Mouse (Mus musculus) hindbrain, embryonic 13.5 days (tissue): ENCODE results near the gene Tmco2. TPM values are rescaled to one million over a fixed set of nuclear protein-coding genes. Genes with fewer than 3 reads are reported as not detected.
"Not testable (repeated sequence)": the region's sequence is repeated elsewhere in the genome, so short reads cannot be mapped to it uniquely, and the experiment has no call there.

Experiments used
- ATAC-seq: fragments of 200-750 bp; cut with Nextera tagmentation; 2 replicates; pipeline ENCODE4 v1.8.0; 2017; ENCODE audit warnings: moderate TSS enrichment; ENCODE audit not compliant: low FRiP score
- H3K27ac ChIP-seq: fragments of 300-500 bp; sonication (generic); 2 replicates; pipeline ENCODE4 v1.5.1; 2015; ENCODE audit warnings: inconsistent platforms, mild to moderate bottlenecking, moderate library complexity
- H3K27me3 ChIP-seq: fragments of 300-500 bp; sonication (generic); 2 replicates; pipeline ENCODE4 v1.6.1; 2015; ENCODE audit warnings: mild to moderate bottlenecking, inconsistent platforms
- H3K36me3 ChIP-seq: fragments of 300-500 bp; sonication (generic); 2 replicates; pipeline ENCODE4 v1.6.1; 2015; ENCODE audit warnings: mild to moderate bottlenecking, inconsistent platforms
- H3K4me1 ChIP-seq: fragments of 300-500 bp; sonication (generic); replicated peaks from 2 replicates; pipeline ENCODE4 v1.6.1; 2015; ENCODE audit warnings: inconsistent platforms
- H3K4me2 ChIP-seq: fragments of 300-500 bp; sonication (generic); 2 replicates; pipeline ENCODE4 v1.6.1; 2015; ENCODE audit warnings: inconsistent platforms, mild to moderate bottlenecking, moderate library complexity
- H3K4me3 ChIP-seq: fragments of 300-500 bp; sonication (generic); 2 replicates; pipeline ENCODE4 v1.5.1; 2015; ENCODE audit warnings: mild to moderate bottlenecking, inconsistent platforms
- H3K9ac ChIP-seq: fragments of 300-500 bp; sonication (generic); 2 replicates; pipeline ENCODE4 v1.6.1; 2015; ENCODE audit warnings: mild to moderate bottlenecking, inconsistent platforms
- H3K9me3 ChIP-seq: fragments of 300-500 bp; sonication (generic); 2 replicates; pipeline ENCODE4 v1.6.1; 2016; ENCODE audit warnings: inconsistent platforms
- WGBS: fragments of 180-500 bp; shearing (Covaris S2); methylation state at CpG from one replicate; pipeline ENCODE4 v1.1.7; 2015; 5-methylcytosine and 5-hydroxymethylcytosine counted together
- polyA plus RNA-seq: library from polyadenylated mRNA; unstranded; fragments of >200 nt; fragmentation: Nextera tagmentation; extraction: Ambion mirVana; gene quantifications from 2 replicates; pipeline ENCODE4 v1.2.1, GENCODE M21; 2015

Gene Tmco2
- polyA plus RNA-seq: not detected in 2 replicates

DNA sequence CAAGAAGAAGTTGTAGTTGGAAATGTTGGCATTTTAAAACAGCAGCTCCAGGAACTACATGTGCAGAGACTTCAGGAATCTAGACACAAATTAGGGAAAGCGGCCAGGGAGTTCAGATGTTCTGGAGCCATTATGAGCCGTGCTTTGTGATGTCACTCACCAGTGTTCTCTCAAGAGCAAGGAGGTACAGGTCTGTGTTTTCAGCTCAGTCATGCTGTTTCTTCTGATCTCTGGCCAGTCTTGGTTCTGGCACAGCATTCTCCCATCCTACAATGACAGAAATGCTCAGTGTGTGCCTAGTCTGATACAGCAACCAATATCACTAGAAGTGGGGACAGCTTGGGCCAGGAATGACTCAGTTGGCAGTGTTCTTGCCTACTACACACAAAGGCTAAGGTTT is at the start of gene Tmco2:
Tmco2 (minus strand) TSS at position 101 of the 400 bp plus-strand sequence.
- Histone ChIP-seq H3K4me1 (no peaks in the 10 kb centered on the region), H3K27ac (no peak within 1 kb of the TSS), H3K4me2 (no peak within 1 kb of the TSS), H3K36me3 (no peaks in the 10 kb centered on the region), H3K9ac (no peak within 1 kb of the TSS), H3K4me3 (no peak within 1 kb of the TSS), H3K27me3 (no peaks in the 10 kb centered on the region), H3K9me3 (no peaks in the 10 kb centered on the region)
- WGBS: 91% methylated on average over 2 of the region's 2 CpGs
- no peak for ATAC-seq

- Histone ChIP-seq H3K9ac (no peak overlapping the region), H3K4me3 (no peak overlapping the region), H3K36me3 (no peaks in the 10 kb centered on the region), H3K27me3 (no peaks in the 10 kb centered on the region), H3K27ac (no peak overlapping the region), H3K4me2 (no peak overlapping the region), H3K4me1 (0 out of 2 replicates have a peak, but pooled peaks cover 3% of the 10 kb centered on the region), H3K9me3 (no peaks in the 10 kb centered on the region)
- 82% methylated on average over 4 of the region's 4 CpGs for WGBS
- no peak for ATAC-seq
These were observed 5.7 kb downstream of the Tmco2 start for GRCm38 (mm10) chr4:121103304-121103703.

GRCm38 (mm10) chr4:121097650-121098378 is 11.2 kb downstream of the Tmco2 start, which contains the start of gene Zmpste24:
Gene Zmpste24 (minus strand): TSS chr4:121098241.
- Histone ChIP-seq H3K27ac (peak within 1 kb of the TSS; percentile 72), H3K36me3 (peaks cover 25% of the 10 kb centered on the region), H3K4me2 (peak within 1 kb of the TSS; percentile 66), H3K9me3 (no peaks in the 10 kb centered on the region), H3K27me3 (no peaks in the 10 kb centered on the region), H3K4me1 (peaks cover 17% of the 10 kb centered on the region), H3K4me3 (peak within 1 kb of the TSS; percentile 86), H3K9ac (peak within 1 kb of the TSS; percentile 86)
- WGBS: under 1% methylated on average over 39 of the region's 39 CpGs
- peak; percentile 94 for ATAC-seq

- no peaks in the 10 kb centered on the region for H3K27me3 ChIP-seq
- no peaks in the 10 kb centered on the region for H3K9me3 ChIP-seq
- no peak overlapping the region for H3K9ac ChIP-seq
- H3K36me3 ChIP-seq: peaks cover 75% of the 10 kb centered on the region
- 93% methylated on average over 4 of the region's 4 CpGs for WGBS
- ATAC-seq: no peak
- no peak overlapping the region for H3K4me2 ChIP-seq
- H3K27ac ChIP-seq: no peak overlapping the region
- no peaks in the 10 kb centered on the region for H3K4me1 ChIP-seq
- no peak overlapping the region for H3K4me3 ChIP-seq
These were observed 18.8 kb downstream of the Tmco2 start for GRCm38 (mm10) chr4:121090211-121090610.

GRCm38 (mm10) chr4:121088696-121089095 is 20.3 kb downstream of the Tmco2 start:
- no peaks in the 10 kb centered on the region for H3K4me1 ChIP-seq
- H3K27ac ChIP-seq: no peak overlapping the region
- H3K36me3 ChIP-seq: peaks cover 72% of the 10 kb centered on the region
- no peak overlapping the region for H3K4me2 ChIP-seq
- 94% methylated on average over 2 of the region's 2 CpGs for WGBS
- H3K27me3 ChIP-seq: no peaks in the 10 kb centered on the region
- H3K4me3 ChIP-seq: no peak overlapping the region
- no peak overlapping the region for H3K9ac ChIP-seq
- no peak for ATAC-seq
- H3K9me3 ChIP-seq: no peaks in the 10 kb centered on the region

DNA sequence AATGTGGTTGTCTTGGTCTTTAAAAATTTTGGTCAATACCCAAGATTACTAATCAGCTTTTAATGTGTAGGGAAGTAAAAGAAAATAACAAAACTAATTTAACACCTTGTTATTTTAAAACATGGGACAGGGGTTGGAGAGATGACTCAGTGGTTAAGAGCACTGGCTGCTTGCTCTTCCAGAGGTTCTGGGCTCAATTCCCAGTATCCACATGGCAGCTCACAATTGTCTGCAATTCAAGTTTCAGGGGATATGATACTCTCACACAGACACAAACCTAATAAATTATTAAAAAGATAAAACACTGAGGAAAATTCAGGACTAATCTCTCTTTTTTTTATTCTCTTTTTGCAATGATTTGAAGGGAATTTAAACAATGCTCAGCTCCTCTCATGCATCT is 24.5 kb downstream of the Tmco2 start:
- H3K9ac ChIP-seq: no peak overlapping the region
- H3K4me1 ChIP-seq: no peaks in the 10 kb centered on the region
- ATAC-seq: no peak
- H3K27me3 ChIP-seq: no peaks in the 10 kb centered on the region
- H3K4me3 ChIP-seq: no peak overlapping the region
- H3K27ac ChIP-seq: no peak overlapping the region
- H3K4me2 ChIP-seq: no peak overlapping the region
- peaks cover 75% of the 10 kb centered on the region for H3K36me3 ChIP-seq
- H3K9me3 ChIP-seq: no peaks in the 10 kb centered on the region

GRCm38 (mm10) chr4:121080395-121080794 is 28.6 kb downstream of the Tmco2 start:
- H3K36me3 ChIP-seq: peaks cover 83% of the 10 kb centered on the region
- no peaks in the 10 kb centered on the region for H3K4me1 ChIP-seq
- ATAC-seq: no peak
- no peak overlapping the region for H3K4me2 ChIP-seq
- H3K9me3 ChIP-seq: no peaks in the 10 kb centered on the region
- H3K4me3 ChIP-seq: no peak overlapping the region
- no peaks in the 10 kb centered on the region for H3K27me3 ChIP-seq
- no peak overlapping the region for H3K9ac ChIP-seq
- H3K27ac ChIP-seq: no peak overlapping the region
- 72% methylated on average over 1 of the region's 1 CpGs for WGBS

DNA sequence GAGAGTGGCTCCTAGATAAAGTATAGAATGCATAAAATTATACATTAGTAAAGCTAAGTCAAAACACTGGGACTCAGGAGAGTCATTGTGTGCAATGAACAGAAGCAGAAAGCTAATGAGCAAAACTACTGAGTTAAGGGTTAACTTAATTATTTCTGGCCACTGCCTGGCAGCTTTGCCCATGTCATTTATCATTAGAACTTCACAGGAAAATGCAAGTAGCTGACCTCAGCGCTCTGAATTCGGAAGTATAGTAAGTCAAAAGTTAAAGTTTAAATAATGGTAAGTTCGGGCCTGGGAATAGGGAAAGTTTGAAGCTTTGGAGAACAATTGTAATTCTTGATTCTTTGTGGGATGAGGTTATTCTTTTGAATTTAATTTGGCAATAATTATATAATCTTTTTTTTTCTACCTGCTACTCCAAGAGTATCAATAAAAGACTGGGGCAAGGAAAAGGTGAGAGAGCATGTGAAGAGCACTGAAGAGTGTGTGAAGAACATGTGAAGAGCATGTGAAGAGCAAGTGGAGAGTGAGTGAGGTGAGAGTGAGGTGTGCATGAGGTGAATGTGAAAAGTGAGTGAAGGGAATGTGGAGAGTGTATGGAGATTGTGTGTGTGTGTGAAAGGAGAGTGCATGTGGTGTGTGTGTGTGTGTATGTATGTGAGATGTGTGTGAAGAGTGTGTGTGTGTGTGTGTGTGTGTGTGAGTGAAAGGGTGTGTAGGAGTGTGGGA is 30.9 kb downstream of the Tmco2 start:
- no peaks in the 10 kb centered on the region for H3K4me1 ChIP-seq
- H3K27ac ChIP-seq: no peak overlapping the region
- no peak overlapping the region for H3K9ac ChIP-seq
- no peak overlapping the region for H3K4me2 ChIP-seq
- 52% methylated on average over 3 of the region's 3 CpGs for WGBS
- ATAC-seq: no peak
- H3K4me3 ChIP-seq: no peak overlapping the region
- H3K9me3 ChIP-seq: no peaks in the 10 kb centered on the region
- no peaks in the 10 kb centered on the region for H3K27me3 ChIP-seq
- H3K36me3 ChIP-seq: peaks cover 83% of the 10 kb centered on the region

- Histone ChIP-seq H3K4me2 (no peak overlapping the region), H3K27me3 (no peaks in the 10 kb centered on the region), H3K9ac (no peak overlapping the region), H3K9me3 (no peaks in the 10 kb centered on the region), H3K4me1 (no peaks in the 10 kb centered on the region), H3K27ac (no peak overlapping the region), H3K36me3 (peaks cover 69% of the 10 kb centered on the region), H3K4me3 (no peak overlapping the region)
- ATAC-seq: no peak
- WGBS: 85% methylated on average over 4 of the region's 4 CpGs
These were observed 34.8 kb downstream of the Tmco2 start for GRCm38 (mm10) chr4:121074250-121074649.

DNA sequence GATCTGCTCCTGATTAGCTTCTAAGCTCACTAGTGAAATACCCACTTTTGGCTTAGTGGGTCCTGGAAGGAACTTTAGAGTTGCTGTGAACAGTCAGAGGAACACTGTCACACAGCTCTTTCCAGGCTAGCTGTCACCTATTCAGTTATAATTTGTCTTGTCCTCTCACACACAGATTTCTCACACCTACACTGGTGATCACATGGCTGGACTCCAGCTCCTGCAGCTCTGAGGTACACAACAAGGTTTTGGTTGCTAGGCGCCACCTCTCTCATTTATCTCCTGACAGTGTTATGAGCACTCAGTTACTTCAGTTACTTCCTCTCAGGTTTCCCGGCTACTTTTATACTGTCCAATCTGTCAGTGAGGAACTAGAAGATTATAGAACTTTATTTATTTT is 43.7 kb downstream of the Tmco2 start:
- Histone ChIP-seq H3K9me3 (no peaks in the 10 kb centered on the region), H3K27ac (no peak overlapping the region), H3K27me3 (no peaks in the 10 kb centered on the region), H3K36me3 (peaks cover 81% of the 10 kb centered on the region), H3K4me3 (no peak overlapping the region), H3K4me2 (no peak overlapping the region), H3K4me1 (no peaks in the 10 kb centered on the region), H3K9ac (no peak overlapping the region)
- WGBS: 87% methylated on average over 2 of the region's 2 CpGs
- ATAC-seq: no peak

- not testable (repeated sequence) for H3K4me2 ChIP-seq, H3K4me1 ChIP-seq, H3K27ac ChIP-seq, H3K9me3 ChIP-seq, ATAC-seq, H3K4me3 ChIP-seq, H3K9ac ChIP-seq, H3K27me3 ChIP-seq
- 89% methylated on average over 10 of the region's 10 CpGs for WGBS
- peaks cover 57% of the 10 kb centered on the region for H3K36me3 ChIP-seq
These were observed 49.8 kb downstream of the Tmco2 start for GRCm38 (mm10) chr4:121059218-121059617.

DNA sequence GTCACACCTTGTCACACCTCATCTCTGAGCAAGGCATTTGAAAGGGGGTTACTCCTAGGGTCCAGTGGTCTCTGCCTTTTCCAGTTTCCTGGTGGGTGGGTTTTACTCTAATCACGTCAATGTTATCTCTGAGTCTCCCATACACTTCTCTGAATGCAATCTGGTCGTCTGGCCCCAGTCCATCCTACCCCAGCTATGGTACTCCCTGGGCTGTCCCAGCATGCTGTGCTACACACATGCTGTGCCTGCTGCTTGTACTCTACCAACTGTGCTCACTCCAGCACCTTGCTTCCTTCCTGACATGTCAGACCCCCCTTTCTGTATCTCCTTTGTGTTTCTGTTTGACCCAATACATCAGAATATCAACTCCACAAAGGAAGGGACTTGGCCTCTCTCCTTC is 52.0 kb downstream of the Tmco2 start:
- Histone ChIP-seq H3K4me3 (no peak overlapping the region), H3K27ac (no peak overlapping the region), H3K4me1 (peaks cover 9% of the 10 kb centered on the region), H3K4me2 (no peak overlapping the region), H3K9me3 (no peaks in the 10 kb centered on the region), H3K9ac (no peak overlapping the region), H3K36me3 (peaks cover 42% of the 10 kb centered on the region), H3K27me3 (peaks cover 22% of the 10 kb centered on the region)
- WGBS: 81% methylated on average over 2 of the region's 2 CpGs
- no peak for ATAC-seq

DNA sequence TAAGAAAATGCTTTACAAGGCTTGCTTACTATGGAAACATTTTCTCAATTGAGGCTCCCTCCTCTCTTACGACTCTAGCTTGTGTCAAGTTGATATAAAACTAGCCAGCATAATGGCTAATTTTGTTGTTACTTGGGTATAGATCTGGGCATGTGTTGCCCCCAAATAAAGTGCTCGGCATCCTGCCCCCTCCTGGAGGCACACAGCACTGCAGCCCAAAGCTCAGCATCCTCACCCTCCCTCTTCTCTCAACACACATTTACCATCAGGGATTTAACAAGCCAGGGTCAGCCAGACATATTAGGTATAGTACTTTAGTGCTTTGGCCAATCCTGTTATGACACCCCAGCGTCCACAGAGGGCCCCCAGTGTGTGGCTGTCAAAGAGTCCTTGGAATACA is 52.7 kb downstream of the Tmco2 start:
- peaks cover 38% of the 10 kb centered on the region for H3K36me3 ChIP-seq
- H3K4me1 ChIP-seq: peaks cover 14% of the 10 kb centered on the region
- H3K27ac ChIP-seq: no peak overlapping the region
- 43% methylated on average over 3 of the region's 3 CpGs for WGBS
- peaks cover 27% of the 10 kb centered on the region for H3K27me3 ChIP-seq
- ATAC-seq: no peak
- H3K9ac ChIP-seq: no peak overlapping the region
- no peak overlapping the region for H3K4me2 ChIP-seq
- no peaks in the 10 kb centered on the region for H3K9me3 ChIP-seq
- no peak overlapping the region for H3K4me3 ChIP-seq
